Mouse (Mus musculus): ENCODE data around the gene Tgoln1.
A peak's percentile ranks its signal among the peaks of the same experiment; 100 is the strongest.

Tgoln1 gene

DNA sequence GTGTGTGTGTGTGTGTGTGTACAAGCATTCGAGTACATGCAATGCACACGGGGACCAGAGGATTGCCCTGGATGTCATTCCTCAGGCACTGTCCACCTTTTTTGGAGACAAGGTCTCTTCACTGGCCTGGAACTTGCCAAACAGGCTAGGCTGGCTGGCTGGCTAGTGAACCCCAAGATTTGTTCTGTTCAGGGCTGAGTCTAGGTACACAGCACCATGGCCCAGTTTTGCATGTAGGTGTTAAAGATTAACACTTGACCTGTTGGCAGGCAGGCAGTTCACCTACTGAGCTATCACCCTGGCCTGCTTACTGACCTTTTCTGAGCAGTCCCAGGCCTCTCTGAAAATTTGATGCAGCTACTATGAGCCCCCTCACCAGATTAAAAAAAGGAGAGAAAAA is 13.6 kb upstream of the Tgoln1 start:
- no peak for DNase-seq (ENCODE audit: low read depth, low spot score)

DNA sequence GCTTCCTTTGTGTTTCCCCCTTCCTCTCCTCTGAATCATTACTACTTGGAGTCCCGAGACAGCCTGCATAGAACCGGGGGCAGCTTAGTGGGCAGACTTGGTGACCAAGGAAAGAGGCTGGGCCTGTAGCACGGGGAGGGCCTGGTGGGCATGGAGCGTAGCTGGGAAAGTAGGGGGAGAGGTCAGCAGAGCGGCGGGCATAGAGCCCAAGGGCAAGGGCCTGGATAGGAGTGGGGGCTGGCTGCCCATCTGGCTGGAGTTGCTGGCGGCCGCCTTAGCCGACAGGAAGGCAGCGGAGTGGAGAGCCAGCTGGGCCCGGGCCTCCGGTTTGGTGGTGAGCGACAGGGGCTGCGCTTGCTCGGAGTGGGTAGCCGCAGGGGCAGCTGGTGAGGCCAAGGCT is 10.5 kb upstream of the Tgoln1 start:
- DNase-seq (ENCODE audit: low read depth, low spot score), result no peak

DNA sequence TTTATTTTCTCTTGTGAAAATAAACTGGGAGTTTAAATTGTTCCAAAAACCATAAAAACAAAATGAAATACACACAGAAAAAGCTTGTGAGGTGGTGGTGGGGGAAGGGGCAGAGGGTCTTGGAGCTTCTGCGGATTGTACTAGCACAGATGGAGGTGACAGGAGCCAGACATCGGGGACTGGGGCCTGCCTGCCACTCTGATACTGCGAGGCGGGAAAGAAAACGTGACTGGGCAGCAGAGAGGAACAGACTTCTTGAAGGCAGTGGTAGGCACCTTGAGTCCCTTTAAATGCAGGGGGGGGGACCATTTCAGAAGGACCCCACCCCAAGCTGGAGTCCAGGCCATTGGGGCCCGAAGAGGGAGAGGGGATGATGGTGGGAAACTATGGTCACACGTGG is 9.6 kb upstream of the Tgoln1 start:
- no peak for DNase-seq (ENCODE audit: low read depth, low spot score)

GRCm38 (mm10) chr6:72623661-72624402 is 7.0 kb upstream of the Tgoln1 start:
- no peak for DNase-seq (ENCODE audit: low read depth, low spot score)

DNA sequence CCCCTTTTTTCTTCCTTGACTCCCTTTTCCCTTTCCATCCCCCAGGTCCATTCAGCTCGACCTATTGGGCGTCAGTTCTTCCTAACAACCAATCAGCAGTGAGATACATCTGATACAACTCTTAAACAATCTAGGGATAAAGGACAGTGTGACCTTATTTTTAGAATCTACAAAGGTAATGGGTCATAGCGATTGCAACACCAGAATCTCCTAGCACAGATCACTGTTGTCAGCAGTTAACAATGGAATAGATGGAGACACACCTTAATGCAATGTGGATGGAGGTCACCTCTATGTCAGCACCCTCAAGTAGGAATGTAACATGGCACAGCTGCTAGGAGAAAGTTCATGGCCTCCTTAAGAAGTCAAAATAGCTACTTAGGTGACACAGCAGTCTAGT is 6.1 kb upstream of the Tgoln1 start:
- DNase-seq (ENCODE audit: low read depth, low spot score), result no peak

DNA sequence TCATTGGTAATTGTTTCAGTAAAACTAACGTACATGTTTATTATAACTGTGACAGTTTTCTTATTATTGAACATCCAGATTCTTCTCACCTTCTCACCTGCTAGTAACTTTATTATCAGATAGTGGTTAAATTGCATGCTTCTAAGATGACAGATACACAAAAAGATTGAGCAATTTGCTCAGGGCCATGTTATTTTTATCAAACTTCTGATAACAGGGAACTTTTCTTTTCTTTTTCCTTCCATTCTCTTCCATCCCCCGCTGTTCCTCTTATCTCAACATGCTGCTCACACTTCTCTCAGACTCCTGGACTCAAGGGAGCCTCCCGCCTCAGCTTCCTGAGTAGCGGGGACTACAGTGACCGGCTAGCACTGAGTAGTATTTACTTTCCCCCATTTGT is 4.1 kb upstream of the Tgoln1 start:
- DNase-seq (ENCODE audit: low read depth, low spot score), result no peak

DNA sequence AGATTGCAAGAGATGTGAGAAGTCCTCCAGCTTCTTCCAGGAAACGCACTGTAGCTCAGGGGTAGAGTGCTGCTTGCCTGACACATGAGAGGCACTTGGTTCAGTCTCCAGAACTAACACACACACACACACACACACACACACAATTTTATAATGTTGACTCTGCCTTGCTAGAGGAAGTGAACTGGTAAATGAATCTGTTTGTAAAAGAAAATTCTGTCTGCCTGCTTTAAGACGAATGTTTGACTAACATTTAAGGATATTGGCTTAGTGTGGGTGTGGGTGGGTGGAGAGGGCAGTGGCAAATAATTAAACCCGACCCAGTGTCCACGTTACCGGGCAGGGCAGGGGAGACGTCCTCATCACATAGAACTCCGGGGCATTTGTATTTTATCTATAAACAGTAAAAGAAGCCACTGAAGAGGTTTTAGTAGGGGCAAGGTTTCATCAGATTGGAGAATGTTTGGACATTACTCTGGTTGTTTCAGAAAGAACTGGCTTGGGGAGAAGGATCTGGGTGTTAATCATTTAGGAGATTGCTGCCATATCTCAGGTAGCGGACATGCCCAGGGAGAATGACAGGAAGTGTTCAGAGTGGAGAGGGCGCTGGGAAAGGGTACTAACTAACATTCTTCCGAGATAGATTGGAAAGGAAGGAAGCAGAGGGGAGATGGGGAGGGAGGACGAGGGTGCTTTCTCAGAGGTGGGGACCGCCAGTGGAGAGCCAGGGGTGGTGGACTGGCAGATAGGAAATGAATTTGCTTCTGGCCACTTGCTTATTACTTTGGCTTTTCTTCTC is 3.1 kb upstream of the Tgoln1 start:
- no peak for DNase-seq (ENCODE audit: low read depth, low spot score)

DNA sequence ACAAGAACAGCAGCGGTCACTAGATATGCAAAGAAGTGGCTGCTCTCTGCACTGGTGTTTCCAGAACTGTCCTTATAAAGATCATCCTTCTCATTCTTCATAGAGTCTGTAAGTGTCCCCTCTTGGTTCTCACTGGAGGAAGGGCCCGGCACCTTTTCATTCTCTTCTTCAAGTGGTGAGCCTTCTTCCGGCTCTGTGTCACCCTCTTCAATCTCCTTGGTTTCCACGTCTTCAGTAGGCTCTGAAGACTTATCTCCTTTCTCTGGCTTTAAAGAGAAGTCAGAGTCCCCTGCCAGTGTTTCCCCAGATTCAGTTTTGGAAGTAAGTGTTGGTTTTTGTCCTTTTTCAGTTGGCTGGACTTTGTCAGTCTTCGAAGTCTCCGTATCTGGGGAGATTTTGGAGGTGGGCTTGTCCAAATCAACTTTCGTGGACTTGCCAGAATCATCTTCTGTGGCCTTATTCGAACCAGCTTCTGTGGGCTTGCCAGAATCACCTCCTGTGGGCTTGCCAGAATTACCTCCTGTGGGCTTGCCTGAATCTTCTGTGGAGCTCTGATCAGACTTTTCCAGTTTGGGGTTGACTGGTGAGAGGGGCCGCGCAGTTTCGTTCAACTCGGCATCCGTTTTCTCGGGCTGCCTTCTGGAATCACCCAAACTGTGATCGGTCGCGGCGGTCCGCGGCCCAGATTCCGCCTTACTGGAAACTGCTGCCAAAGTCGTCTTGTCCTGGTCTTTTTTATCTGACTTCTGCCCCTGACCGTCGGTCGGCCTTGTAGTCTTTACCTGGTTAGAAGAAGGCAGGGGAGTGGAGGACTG is 1.0 kb downstream of the Tgoln1 start:
- DNase-seq (ENCODE audit: low read depth, low spot score), result peak; percentile 8

GRCm38 (mm10) chr6:72615151-72615550 is 1.6 kb downstream of the Tgoln1 start:
- DNase-seq (ENCODE audit: low read depth, low spot score), result no peak

DNA sequence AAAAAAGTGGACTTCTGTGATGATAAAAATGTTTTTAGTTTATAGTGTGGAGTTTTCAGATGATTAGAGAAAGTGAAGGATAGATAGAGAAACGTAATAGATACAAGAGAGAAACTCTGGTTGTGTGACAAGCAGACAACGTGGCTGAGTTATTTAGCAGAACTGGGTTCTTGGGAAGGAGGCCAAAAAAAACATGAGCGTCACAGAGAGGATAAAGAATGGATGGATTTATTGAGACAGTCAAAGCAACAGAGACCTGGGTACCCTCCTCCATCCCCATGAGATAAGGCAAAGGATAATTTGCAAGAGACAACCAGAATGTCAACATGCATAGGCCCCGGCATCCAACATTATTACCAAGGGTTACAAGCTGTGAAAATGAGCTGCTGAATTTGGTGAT is 6.5 kb downstream of the Tgoln1 start:
- DNase-seq (ENCODE audit: low read depth, low spot score), result no peak

DNA sequence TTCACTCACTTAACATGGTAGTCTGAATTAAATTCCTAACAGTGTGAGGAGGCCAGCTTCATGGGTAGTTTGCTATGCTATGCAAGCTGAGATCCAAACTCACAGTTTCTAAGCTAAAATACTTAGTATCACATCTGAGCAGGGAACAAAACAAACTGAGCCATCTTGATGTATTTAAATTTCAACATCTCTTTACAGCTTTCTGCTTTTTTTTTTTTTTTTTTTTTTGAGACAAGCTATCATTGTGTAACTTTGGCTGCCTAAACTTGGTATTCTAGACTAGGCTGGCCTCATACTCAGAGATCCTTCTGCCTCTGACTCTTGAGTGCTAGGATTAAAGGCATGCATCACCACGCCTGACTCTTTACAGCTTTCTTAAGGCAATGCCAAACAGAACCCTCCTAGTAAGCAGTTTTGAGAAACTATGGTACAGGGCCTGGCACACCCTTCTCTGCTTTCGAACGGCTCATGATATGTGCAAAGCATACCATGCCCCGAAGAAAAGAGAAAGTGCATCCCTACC is 8.1 kb downstream of the Tgoln1 start:
- DNase-seq (ENCODE audit: low read depth, low spot score), result no peak

GRCm38 (mm10) chr6:72607676-72608075 is 9.1 kb downstream of the Tgoln1 start:
- DNase-seq (ENCODE audit: low read depth, low spot score), result no peak

DNA sequence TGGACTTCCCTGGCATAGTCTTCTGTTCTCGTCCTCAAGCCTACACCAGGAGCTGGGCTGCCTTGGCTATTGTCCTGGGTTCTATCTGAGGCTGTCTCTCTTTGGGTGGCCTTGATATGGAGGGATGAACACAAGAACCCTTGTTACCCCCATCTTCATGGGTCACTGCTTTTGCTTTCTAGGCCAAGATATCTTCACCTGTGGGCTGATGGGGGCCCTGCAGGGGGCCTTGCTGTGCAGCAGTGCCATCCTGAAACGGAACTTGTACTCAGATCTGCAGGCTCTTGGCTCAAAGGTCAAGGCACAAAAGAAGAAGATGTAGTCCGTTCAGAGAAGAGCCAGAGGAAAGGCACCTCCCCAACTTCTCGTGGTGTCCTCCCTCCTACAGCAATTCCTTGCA is 9.7 kb downstream of the Tgoln1 start:
- DNase-seq (ENCODE audit: low read depth, low spot score), result no peak

DNA sequence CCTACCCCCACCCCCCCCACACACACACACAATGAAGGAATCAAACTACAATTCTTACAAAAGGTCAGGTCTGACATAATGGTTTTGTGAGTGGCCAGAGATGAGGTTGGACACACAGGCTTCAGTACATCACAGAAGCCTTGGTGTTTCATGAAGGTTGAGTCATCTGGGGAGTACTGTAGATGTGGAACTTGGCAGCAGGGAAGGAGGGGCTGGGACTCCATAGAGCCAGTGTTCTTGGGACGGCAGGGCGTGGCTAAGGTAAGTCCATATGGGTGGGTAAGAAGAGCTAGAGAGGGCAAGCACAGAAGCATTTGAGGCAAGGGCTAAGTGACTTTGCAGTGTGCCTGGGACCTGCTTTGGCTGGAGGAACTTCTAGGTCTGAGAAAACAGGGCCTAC is 12.7 kb downstream of the Tgoln1 start:
- no peak for DNase-seq (ENCODE audit: low read depth, low spot score)

GRCm38 (mm10) chr6:72601732-72602131 is 15.1 kb downstream of the Tgoln1 start:
- DNase-seq (ENCODE audit: low read depth, low spot score), result peak; percentile 79

- DNase-seq (ENCODE audit: low read depth, low spot score), result no peak
Observed at GRCm38 (mm10) chr6:72600771-72601170, 16.0 kb downstream of the Tgoln1 start.

- no peak for DNase-seq (ENCODE audit: low read depth, low spot score)
Observed at GRCm38 (mm10) chr6:72600216-72600615, 16.6 kb downstream of the Tgoln1 start.

- DNase-seq (ENCODE audit: low read depth, low spot score), result no peak
Observed at GRCm38 (mm10) chr6:72598791-72599557, 17.8 kb downstream of the Tgoln1 start.

GRCm38 (mm10) chr6:72597956-72598753 is 18.6 kb downstream of the Tgoln1 start, which contains the start of the genes Elmod3 and Retsat:
TSS of gene Elmod3 (minus strand) at chr6:72598413.
TSS of gene Retsat (plus strand) at chr6:72598475.
- peak; percentile 99 for DNase-seq (ENCODE audit: low read depth, low spot score)
